Mouse (Mus musculus) E14TG2a.4 (cell line): ENCODE data around the gene Kctd19.
A peak's percentile ranks its signal among the peaks of the same experiment; 100 is the strongest.

ENCODE experiments used
- H3K27me3 ChIP-seq: 2 replicates; pipeline ENCODE4 v1.6.1; 2014; ENCODE audit warnings: low read length, control low read depth; ENCODE audit not compliant: insufficient read depth
- H3K36me3 ChIP-seq: 2 replicates; pipeline ENCODE4 v1.6.1; 2014; ENCODE audit warnings: low read length, control low read depth; ENCODE audit not compliant: insufficient read depth
- H3K4me1 ChIP-seq: replicated peaks from 2 replicates; pipeline ENCODE4 v1.6.1; 2014; ENCODE audit warnings: low read depth, low read length, control low read depth
- H3K4me3 ChIP-seq: replicated peaks from 2 replicates; pipeline ENCODE4 v1.5.1; 2014; ENCODE audit warnings: mild to moderate bottlenecking, low read length
- H3K9me3 ChIP-seq: 2 replicates; pipeline ENCODE4 v1.6.1; 2014; ENCODE audit warnings: low read length, control low read depth
- CTCF ChIP-seq: conservative IDR thresholded peaks from 2 replicates; pipeline ENCODE4 v1.5.1; 2014; ENCODE audit warnings: low read length
- NANOG ChIP-seq: IDR thresholded peaks from 2 replicates; pipeline ENCODE4 v1.6.1; 2014; ENCODE audit warnings: borderline replicate concordance, low read length, mixed read lengths
- POU5F1 ChIP-seq: IDR thresholded peaks from 2 replicates; pipeline ENCODE4 v1.6.1; 2014; ENCODE audit warnings: low read length, borderline replicate concordance

Gene Kctd19

DNA sequence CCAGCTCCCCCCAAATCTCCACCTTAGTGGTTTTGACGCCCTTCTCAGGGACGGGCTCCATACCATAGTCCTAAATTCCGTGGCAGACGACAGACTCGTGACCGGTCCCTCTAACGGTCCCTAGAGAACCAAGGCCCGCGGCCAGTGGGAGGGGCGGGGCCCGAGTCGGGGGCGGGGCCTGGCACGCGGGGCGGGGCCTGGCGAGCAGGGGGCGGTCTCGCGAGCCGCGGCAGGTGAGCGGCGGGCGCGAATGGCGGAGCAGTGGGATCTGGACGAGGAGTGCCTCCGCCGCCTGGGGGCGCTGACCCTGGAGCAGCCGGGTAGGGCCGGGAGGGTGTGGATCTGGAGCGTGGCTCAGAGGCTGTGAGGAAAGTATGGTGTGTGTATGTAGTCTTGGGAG is at the start of gene Kctd19, which contains the start of gene Lrrc36:
Kctd19 (minus strand) TSS at position 112 of the 400 bp plus-strand sequence.
Lrrc36 (plus strand) TSS at position 181 of the 400 bp plus-strand sequence.
- H3K4me1 ChIP-seq, result peaks cover 11% of the 10 kb centered on the region
- peaks cover 11% of the 10 kb centered on the region for H3K9me3 ChIP-seq
- peaks cover 18% of the 10 kb centered on the region for H3K27me3 ChIP-seq
- TF ChIP-seq CTCF (peak; percentile 10; the same call in 1 of the 2 replicates), NANOG (no peak)
- no peaks in the 10 kb centered on the region for H3K36me3 ChIP-seq
- H3K4me3 ChIP-seq, result peak within 1 kb of the TSS; percentile 72

GRCm38 (mm10) chr8:105461085-105461803 is 47.9 kb upstream of the Kctd19 start:
- H3K4me3 ChIP-seq, result no peak overlapping the region
- peaks cover 16% of the 10 kb centered on the region for H3K27me3 ChIP-seq
- TF ChIP-seq NANOG, result no peak
- TF ChIP-seq CTCF, result no peak
- TF ChIP-seq POU5F1, result no peak
- no peaks in the 10 kb centered on the region for H3K36me3 ChIP-seq
- H3K4me1 ChIP-seq, result peaks cover 26% of the 10 kb centered on the region
- no peaks in the 10 kb centered on the region for H3K9me3 ChIP-seq

DNA sequence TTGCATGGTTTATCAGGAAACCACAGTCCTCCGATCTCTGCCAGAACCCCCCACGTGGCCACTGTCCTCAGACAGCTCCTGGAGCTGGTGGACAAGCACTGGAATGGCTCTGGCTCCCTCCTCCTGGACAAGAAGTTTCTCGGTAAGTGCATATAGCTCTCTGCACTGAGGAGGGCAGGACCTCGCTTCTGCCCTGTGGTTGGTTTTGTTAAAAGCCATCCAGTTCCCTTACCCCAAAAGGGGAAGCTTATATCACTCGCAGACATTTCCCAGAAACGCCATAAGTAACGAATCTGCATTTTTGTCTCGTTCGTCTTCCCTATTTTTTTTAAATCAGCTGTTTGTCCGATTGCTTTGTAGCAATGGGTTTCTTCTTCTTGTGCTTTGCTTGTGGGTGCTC is 41.9 kb upstream of the Kctd19 start:
- Histone ChIP-seq H3K4me1 (peaks cover 20% of the 10 kb centered on the region), H3K36me3 (no peaks in the 10 kb centered on the region), H3K4me3 (no peak overlapping the region), H3K27me3 (peaks cover 2% of the 10 kb centered on the region), H3K9me3 (no peaks in the 10 kb centered on the region)
- no peak for TF ChIP-seq NANOG
- no peak for TF ChIP-seq POU5F1
- TF ChIP-seq CTCF, result no peak

DNA sequence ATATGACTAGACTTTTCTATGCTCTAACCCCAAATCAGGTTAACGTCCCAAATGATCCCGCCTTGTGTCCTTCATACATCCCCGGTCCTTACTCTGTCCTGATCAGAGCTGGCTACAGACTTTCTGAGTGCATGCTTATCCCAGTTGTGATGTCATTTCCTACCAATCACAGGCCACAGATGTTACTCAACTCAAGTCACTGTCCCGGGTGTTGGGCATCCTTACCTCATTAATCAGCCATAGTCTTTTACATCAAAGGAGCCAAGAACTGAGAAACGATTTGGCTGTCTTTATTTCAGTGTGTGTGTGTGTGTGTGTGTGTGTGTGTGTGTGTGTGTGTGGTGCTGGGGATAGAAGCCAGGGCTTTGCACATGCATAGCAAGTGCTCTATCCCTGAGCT is 40.8 kb upstream of the Kctd19 start:
- Histone ChIP-seq H3K4me3 (no peak overlapping the region), H3K36me3 (no peaks in the 10 kb centered on the region)

DNA sequence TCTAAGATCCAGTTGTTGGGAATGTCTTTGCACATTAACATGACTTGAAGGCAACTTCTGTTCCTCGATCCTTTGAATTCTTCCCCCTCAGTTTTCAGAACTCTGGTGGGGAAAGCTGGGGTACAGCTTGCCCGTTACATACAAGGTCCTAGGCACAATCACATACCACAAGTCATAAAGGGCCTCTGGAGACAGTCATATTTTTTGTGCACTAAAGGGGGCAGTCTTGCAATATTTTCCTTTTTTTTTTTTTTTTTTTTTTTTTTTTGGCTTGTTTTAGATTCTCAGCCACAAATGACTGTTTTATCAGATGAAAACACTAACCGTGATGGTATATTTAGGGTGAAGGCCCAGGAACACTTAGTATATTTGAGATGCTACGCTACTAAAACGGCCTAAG is 40.0 kb upstream of the Kctd19 start:
- TF ChIP-seq NANOG (no peak), POU5F1 (no peak), CTCF (no peak)
- Histone ChIP-seq H3K9me3 (peaks cover 6% of the 10 kb centered on the region), H3K36me3 (no peaks in the 10 kb centered on the region), H3K27me3 (peaks cover 8% of the 10 kb centered on the region), H3K4me1 (peaks cover 18% of the 10 kb centered on the region), H3K4me3 (no peak overlapping the region)

More for the DNA sequence above, 40.8 kb upstream of the Kctd19 start:
- peaks cover 6% of the 10 kb centered on the region for H3K9me3 ChIP-seq
- H3K27me3 ChIP-seq, result peaks cover 7% of the 10 kb centered on the region
- TF ChIP-seq CTCF (no peak), NANOG (no peak), POU5F1 (no peak)
- peaks cover 20% of the 10 kb centered on the region for H3K4me1 ChIP-seq

DNA sequence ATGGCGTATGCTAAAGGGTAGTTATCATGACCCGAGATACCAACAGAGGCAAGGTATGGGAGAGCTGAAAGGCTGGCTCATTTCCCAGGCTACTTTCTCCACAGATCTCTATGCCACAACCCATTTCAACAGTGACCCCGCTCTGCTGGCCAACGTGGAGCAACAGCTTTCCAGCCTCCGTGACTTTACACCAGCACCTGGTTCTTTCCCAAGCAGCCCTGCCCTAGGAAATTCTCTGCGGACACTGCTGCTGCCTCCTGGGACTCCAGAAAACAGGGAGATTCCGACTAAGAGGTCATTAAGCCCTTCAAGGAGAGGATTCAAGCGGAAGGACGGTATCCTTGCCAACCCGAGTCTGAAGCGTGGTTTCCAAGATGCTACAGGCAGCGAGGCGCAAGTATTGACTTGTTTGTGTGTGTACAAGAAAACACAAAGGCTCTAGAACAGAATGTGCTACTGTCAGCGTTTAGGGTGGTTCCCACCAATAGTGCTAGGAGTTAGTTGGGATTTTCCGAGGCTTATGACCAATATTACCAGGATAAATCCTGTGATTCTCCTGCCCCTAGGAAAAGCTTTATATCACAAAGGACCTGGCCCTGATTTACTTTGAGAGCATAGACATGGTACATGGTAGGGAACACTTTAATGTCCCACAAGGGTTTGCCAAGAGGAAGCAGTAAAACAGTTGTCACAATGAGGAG is 38.8 kb upstream of the Kctd19 start:
- Histone ChIP-seq H3K36me3 (no peaks in the 10 kb centered on the region), H3K27me3 (peaks cover 8% of the 10 kb centered on the region), H3K4me1 (peaks cover 7% of the 10 kb centered on the region), H3K4me3 (no peak overlapping the region), H3K9me3 (peaks cover 6% of the 10 kb centered on the region)
- TF ChIP-seq NANOG (no peak), CTCF (no peak), POU5F1 (no peak)

GRCm38 (mm10) chr8:105450977-105451376 is 37.7 kb upstream of the Kctd19 start:
- H3K27me3 ChIP-seq, result peaks cover 8% of the 10 kb centered on the region
- peaks cover 10% of the 10 kb centered on the region for H3K4me1 ChIP-seq
- H3K4me3 ChIP-seq, result no peak overlapping the region
- peaks cover 6% of the 10 kb centered on the region for H3K9me3 ChIP-seq
- TF ChIP-seq NANOG (no peak), POU5F1 (no peak), CTCF (no peak)
- H3K36me3 ChIP-seq, result no peaks in the 10 kb centered on the region

- no peak for TF ChIP-seq POU5F1
- TF ChIP-seq NANOG, result no peak
- no peak for TF ChIP-seq CTCF
- Histone ChIP-seq H3K4me3 (no peak overlapping the region), H3K9me3 (peaks cover 6% of the 10 kb centered on the region), H3K27me3 (peaks cover 12% of the 10 kb centered on the region), H3K36me3 (no peaks in the 10 kb centered on the region), H3K4me1 (peaks cover 19% of the 10 kb centered on the region)
Observed at GRCm38 (mm10) chr8:105448596-105448995, 35.3 kb upstream of the Kctd19 start.
